Mouse (Mus musculus): ENCODE results near the gene Exosc5.

The Exosc5 gene

DNA sequence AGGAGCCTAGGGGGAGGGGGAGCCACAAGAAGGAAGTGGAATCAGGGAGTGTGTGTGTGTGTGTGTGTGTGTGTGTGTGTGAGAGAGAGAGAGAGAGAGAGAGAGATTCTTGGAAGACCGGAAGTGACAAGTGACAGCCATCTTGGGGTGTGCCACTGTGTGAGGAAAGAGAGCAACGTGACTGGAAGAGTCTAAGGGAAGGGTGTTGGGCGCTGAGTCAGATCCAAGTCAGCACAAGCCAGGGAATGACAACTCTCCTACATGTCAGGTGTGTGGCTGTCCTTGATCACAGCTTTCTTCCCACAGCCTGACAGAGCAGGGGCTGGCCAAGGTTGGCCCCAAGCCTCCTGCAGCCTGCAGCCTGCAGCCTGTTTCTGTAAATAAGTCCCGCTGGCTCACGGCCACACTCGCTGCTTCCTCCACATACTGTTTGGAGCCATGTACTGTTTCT lies 46.9 kb downstream of the Exosc5 start:
- peak; percentile 68 to 69 for DNase-seq (ENCODE audit: low spot score in 2 of 2)

DNA sequence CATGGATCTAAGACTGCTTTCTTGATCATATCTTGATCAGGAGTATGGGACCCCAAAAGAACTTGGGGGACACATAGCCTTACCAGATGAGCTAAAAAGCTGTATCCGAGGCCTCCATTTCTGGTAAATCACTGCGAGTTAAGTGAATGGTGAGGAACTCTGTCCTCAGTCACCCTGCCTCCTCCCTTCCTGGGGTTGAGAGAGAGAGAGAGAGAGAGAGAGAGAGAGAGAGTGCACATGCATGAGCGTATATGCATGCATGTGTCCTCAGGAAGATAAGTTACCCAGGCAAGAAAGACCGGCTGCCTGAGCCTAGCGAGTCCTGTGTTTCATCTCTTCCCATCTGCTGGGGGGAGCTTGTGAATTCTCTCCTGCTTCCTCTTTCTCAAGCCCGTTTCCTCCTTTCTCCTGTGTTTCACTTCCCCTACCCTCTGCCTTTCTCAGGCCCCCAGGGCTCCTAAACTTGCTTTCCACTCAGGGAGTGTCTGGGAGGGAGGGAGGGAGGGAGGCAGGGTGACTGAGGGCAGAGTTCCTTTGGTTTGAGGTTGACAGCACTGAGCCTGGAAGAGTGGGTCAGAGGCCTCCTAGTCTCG lies 47.7 kb downstream of the Exosc5 start:
- DNase-seq (ENCODE audit: low spot score in 2 of 2), result peak in 1 of 2 experiments; percentile 64

DNA sequence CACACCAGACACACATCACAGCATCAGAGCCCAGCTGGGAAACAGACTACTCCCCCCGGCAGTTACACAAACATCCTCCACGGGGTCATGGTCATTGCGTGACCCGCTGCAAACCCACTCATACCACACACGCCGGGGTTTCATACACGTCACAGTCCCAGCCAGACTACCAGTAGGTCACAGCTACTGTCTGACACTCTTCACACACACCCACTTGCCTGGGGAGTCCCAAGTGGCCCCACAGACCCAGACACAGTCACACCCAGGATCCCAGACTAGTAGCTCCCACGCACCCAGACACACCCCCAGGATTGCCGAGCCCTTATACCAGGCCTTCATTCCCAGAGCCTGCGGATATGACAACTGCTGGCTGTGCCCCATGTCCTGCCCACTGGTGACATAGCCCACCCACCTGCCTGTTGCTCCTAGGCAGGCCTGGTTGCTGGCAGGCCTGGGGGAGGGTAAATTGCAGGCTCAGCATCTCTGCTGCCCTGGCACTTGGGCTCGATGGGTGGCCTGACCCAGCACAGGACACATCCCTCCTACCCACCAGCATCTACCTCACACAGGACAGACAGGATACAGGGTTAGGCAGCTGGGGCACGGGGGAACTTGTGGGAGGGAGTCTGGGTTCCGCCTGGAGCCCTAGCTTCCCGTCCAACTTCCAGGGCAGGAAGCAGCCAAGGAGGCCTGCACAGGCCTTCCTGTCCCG lies 48.8 kb downstream of the Exosc5 start:
- DNase-seq (ENCODE audit: low spot score in 2 of 2), result peak; percentile 75 to 87

GRCm38 (mm10) chr7:25709961-25710360 lies 51.0 kb downstream of the Exosc5 start:
- DNase-seq (ENCODE audit: low spot score in 2 of 2), result peak in 1 of 2 experiments; percentile 60

- DNase-seq (ENCODE audit: low spot score in 2 of 2), result no peak
Measured at GRCm38 (mm10) chr7:25710519-25711130, 51.7 kb downstream of the Exosc5 start.

DNA sequence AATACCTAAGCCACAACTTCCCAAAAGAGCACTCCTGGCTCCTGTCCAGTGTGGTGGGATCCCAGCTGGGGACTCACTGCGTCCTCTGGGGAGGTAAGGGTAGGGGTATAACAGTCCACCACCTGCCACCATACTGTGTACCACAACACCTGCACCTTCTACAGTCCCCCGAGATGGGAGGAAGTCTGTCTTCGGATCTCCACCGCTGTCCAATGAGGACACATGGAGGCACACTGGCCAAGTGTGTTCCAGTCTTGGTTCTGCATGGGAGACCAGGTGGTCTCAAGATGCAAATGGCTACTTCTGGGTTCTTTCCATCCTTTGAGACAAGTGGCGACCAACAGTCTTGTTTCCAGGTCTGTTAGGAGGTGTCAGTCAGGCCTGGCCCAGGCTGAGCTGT lies 52.2 kb downstream of the Exosc5 start:
- no peak for DNase-seq (ENCODE audit: low spot score in 2 of 2)

GRCm38 (mm10) chr7:25711731-25712197 lies 52.8 kb downstream of the Exosc5 start:
- peak; percentile 76 to 77 for DNase-seq (ENCODE audit: low spot score in 2 of 2)

DNA sequence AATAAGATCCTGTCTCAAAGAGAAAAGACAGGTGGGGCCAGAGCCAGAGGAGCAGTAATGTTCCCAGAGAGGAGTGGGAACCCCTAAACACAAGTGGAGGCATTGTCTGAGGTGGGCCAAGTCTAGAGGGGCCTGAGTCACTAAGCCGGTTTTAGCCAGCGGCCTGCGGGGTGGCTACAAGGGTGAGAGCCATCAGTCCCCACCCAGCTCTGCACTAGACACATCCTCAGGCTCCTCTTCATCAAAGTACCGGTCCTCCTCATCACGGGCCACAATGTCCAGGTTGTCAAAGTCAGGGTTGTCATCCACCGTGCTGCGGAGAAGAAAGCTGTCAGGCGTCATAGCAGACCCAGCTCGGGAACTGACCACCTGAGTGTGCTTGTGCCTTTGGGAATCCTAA lies 53.8 kb downstream of the Exosc5 start:
- DNase-seq (ENCODE audit: low spot score in 2 of 2), result no peak

- no peak for DNase-seq (ENCODE audit: low spot score in 2 of 2)
Measured at GRCm38 (mm10) chr7:25714581-25714980, 55.6 kb downstream of the Exosc5 start.

GRCm38 (mm10) chr7:25715731-25716271 lies 56.8 kb downstream of the Exosc5 start:
- no peak for DNase-seq (ENCODE audit: low spot score in 2 of 2)

DNA sequence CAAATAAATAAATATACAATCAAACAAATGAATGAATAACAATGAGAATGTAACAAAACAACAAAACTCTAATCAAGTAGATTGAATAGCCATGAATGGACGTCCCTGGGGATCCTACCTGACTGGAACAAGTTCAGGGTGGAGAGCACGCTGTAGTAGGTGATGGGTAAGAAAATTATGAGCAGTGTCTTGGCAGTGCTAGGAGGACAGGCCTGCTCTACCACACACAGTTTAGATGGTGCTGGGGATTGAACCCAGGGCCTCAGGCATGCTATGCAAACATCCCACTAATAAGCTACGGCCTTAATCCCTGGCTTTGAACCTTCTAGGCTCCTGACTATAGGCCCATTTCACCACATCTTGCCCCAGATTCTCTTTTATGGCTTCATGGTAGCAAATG lies 58.5 kb downstream of the Exosc5 start:
- DNase-seq (ENCODE audit: low spot score in 2 of 2), result no peak

DNA sequence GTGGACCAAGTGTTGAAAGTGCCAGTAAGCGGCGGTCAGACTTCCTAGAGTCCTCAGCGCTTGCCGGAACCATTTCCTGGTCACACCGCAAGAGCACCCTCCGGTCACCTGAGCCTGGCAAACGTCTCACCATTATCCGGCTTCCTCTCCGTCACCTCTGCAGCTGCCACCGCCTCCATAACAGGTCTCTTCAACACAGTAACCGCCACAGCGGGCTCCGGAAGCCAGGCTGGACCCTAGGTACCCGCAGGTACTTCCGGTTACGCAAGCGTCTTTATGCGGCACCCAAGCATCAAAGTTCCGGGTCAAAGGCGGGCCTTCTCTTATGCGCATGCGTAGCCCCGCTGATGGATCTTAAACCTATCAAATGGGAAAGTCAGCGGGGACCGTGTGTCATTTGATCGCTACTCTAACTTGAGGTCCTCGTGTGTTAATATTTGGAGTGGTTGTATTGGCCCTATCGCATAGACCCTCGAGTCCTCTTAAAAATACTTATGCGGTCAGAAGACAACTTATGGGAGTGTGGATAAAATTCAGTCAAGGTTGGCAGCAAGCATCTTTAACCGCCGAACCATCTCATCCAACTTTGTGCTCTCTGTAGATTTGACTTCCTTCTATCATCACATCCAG lies 59.9 kb downstream of the Exosc5 start, which contains the start of gene Ccdc97:
Ccdc97 (minus strand) TSS at position 301 of the 630 bp plus-strand sequence.
- DNase-seq (ENCODE audit: low spot score in 2 of 2), result peak; percentile 92 to 95

- DNase-seq (ENCODE audit: low spot score in 2 of 2), result peak in 1 of 2 experiments; percentile 82
Measured at GRCm38 (mm10) chr7:25719761-25720610, 61.0 kb downstream of the Exosc5 start.

GRCm38 (mm10) chr7:25720760-25721159 lies 61.8 kb downstream of the Exosc5 start:
- DNase-seq (ENCODE audit: low spot score in 2 of 2), result no peak
